Mouse (Mus musculus) embryo, embryonic 11 days (tissue): ENCODE data around the gene Foxo3.

Source experiments
- DNase-seq: peaks from one replicate; pipeline ENCODE4 v3.0.0-alpha.2; 2015

The Foxo3 gene

GRCm38 (mm10) chr10:42248644-42249043 lies 27.9 kb downstream of the Foxo3 start:
- no peak for DNase-seq

GRCm38 (mm10) chr10:42248156-42248555 lies 28.4 kb downstream of the Foxo3 start:
- DNase-seq = no peak

- no peak for DNase-seq
Measured at GRCm38 (mm10) chr10:42247125-42247816, 29.3 kb downstream of the Foxo3 start.

GRCm38 (mm10) chr10:42246483-42246882 lies 30.1 kb downstream of the Foxo3 start:
- no peak for DNase-seq

GRCm38 (mm10) chr10:42245636-42246035 lies 30.9 kb downstream of the Foxo3 start:
- DNase-seq = no peak

- no peak for DNase-seq
Measured at GRCm38 (mm10) chr10:42245256-42245601, 31.3 kb downstream of the Foxo3 start.

GRCm38 (mm10) chr10:42244420-42245255 lies 31.9 kb downstream of the Foxo3 start:
- no peak for DNase-seq

- DNase-seq = no peak
Measured at GRCm38 (mm10) chr10:42243925-42244324, 32.6 kb downstream of the Foxo3 start.

GRCm38 (mm10) chr10:42242484-42242883 lies 34.1 kb downstream of the Foxo3 start:
- DNase-seq = no peak

- DNase-seq = no peak
Measured at GRCm38 (mm10) chr10:42241775-42242174, 34.8 kb downstream of the Foxo3 start.

- no peak for DNase-seq
Measured at GRCm38 (mm10) chr10:42239810-42240111, 36.8 kb downstream of the Foxo3 start.

GRCm38 (mm10) chr10:42238923-42239809 lies 37.4 kb downstream of the Foxo3 start:
- DNase-seq = no peak

- DNase-seq = no peak
Measured at GRCm38 (mm10) chr10:42238296-42238695, 38.3 kb downstream of the Foxo3 start.

- DNase-seq = no peak
Measured at GRCm38 (mm10) chr10:42237556-42237955, 39.0 kb downstream of the Foxo3 start.

GRCm38 (mm10) chr10:42235321-42235720 lies 41.2 kb downstream of the Foxo3 start:
- no peak for DNase-seq

- no peak for DNase-seq
Measured at GRCm38 (mm10) chr10:42232977-42233376, 43.6 kb downstream of the Foxo3 start.

- no peak for DNase-seq
Measured at GRCm38 (mm10) chr10:42231847-42232246, 44.7 kb downstream of the Foxo3 start.

GRCm38 (mm10) chr10:42231100-42231541 lies 45.4 kb downstream of the Foxo3 start:
- DNase-seq = no peak

GRCm38 (mm10) chr10:42230471-42231099 lies 46.0 kb downstream of the Foxo3 start:
- DNase-seq = no peak

GRCm38 (mm10) chr10:42227751-42228241 lies 48.8 kb downstream of the Foxo3 start:
- no peak for DNase-seq

GRCm38 (mm10) chr10:42226176-42226575 lies 50.4 kb downstream of the Foxo3 start:
- no peak for DNase-seq

- no peak for DNase-seq
Measured at GRCm38 (mm10) chr10:42225184-42225935, 51.2 kb downstream of the Foxo3 start.
